Mouse (Mus musculus) liver, adult 2 months (tissue): ENCODE measurements around the gene Arfgap2.

Experiments used
- CTCF ChIP-seq: fragments of 200-500 bp; IDR thresholded peaks from 2 replicates; pipeline ENCODE4 v1.5.1; 2011; ENCODE audit warnings: low read depth, low read length, control low read depth
- POLR2A ChIP-seq: fragments of 200-500 bp; IDR thresholded peaks from 2 replicates; pipeline ENCODE4 v1.6.1; 2011; ENCODE audit warnings: low read length, control low read depth; ENCODE audit not compliant: insufficient read depth; ENCODE audit errors: extremely low read depth

GRCm38 (mm10) chr2:91295895-91296294 lies 31.1 kb downstream of the Arfgap2 start:
- TF ChIP-seq CTCF = no peak
- TF ChIP-seq POLR2A = no peak
